Mouse (Mus musculus): ENCODE data around the gene Espnl. TPM values are rescaled to one million over a fixed set of nuclear protein-coding genes. Genes with fewer than 3 reads are reported as not detected.

The Espnl gene
- total RNA-seq (2015) (0.05 and 0.17 TPM in 2 replicates), total RNA-seq (2017) (0.03 and 0.17 TPM in 2 replicates)

DNA sequence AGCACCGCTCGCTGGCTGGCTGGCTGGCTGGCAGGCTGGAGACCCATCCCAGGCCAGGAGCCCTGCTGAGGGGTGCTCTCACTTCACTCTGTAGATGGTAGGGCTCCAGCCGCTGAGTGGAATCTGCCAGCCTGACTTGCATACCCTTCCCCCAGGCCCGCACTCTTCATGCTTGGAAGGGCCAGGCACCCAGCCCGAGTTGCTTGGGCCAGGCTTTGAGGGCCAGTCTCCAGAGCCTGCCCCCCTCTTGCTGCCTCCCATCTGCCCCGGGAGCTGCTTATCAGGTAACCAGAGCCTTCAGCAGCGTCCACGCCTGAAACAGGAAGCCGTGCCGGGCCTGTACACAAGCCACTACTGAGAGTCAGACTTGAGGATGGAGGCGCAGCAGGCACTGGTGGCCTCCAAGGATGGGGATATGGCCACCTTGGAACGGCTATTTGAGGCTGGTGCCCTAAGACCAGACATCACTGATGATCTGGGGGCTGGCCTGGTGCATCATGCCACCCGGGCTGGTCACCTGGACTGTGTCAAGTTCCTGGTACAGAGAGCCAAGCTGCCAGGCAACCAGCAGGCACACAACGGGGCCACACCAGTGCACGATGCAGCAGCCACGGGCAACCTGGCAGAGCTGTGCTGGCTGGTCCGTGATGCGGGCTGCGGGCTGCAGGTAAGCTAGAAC lies at the start of gene Espnl:
Espnl (plus strand) TSS at position 316 of the 679 bp plus-strand sequence.
- ATAC-seq (replicated peaks; ENCODE audit: poor library complexity) = peak; percentile 76

- ATAC-seq (replicated peaks; ENCODE audit: poor library complexity) = no peak
Observed at GRCm38 (mm10) chr1:91272260-91272659, 49.6 kb upstream of the Espnl start.

DNA sequence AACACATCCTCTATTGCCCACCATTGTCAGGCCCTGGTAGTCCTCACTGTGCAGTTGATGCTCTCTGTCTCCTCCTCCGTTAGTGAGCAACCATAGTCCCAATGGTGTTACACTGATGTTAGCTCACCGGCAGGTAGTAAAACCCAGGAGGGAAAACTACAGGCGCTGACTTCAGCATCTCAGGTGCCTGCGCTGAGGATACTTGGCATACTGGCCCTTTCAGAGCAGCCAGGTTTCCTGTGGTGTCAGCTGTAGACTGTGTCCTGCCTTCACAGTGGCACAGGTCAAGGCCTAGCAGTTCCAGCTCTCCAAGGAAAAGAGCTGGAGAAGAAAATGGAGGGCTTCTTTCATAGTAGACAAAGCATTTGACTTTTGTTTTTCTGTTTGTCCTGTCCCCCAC lies 45.3 kb upstream of the Espnl start:
- no peak for ATAC-seq (replicated peaks; ENCODE audit: poor library complexity)

- ATAC-seq (replicated peaks; ENCODE audit: poor library complexity) = no peak
Observed at GRCm38 (mm10) chr1:91277480-91277879, 44.4 kb upstream of the Espnl start.

- peak; percentile 34; the same call in 1 of the 2 replicates for ATAC-seq (replicated peaks; ENCODE audit: poor library complexity)
Observed at GRCm38 (mm10) chr1:91278410-91279119, 43.3 kb upstream of the Espnl start.

GRCm38 (mm10) chr1:91279126-91279525 lies 42.7 kb upstream of the Espnl start:
- no peak for ATAC-seq (replicated peaks; ENCODE audit: poor library complexity)

DNA sequence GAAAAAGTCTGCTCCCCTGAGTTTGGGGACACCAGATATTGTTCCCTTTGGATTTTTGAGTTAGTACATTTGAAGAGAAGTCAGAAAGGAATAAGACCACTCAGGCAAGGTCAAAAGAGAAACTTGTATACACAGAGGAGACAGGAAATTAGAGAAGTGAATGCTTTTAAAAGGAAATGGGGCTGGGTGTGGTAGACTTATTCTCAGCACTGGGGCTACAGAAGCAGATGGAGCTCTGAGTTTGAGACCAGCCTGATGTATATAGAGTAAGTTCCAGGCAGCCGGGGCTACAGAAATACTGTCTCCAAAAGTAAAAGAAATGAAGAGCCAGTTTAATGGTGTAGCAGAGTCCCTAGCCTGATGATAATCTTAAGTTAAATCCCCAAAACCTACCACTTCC lies 39.3 kb upstream of the Espnl start:
- ATAC-seq (replicated peaks; ENCODE audit: poor library complexity) = no peak

- no peak for ATAC-seq (replicated peaks; ENCODE audit: poor library complexity)
Observed at GRCm38 (mm10) chr1:91289375-91289774, 32.5 kb upstream of the Espnl start.

DNA sequence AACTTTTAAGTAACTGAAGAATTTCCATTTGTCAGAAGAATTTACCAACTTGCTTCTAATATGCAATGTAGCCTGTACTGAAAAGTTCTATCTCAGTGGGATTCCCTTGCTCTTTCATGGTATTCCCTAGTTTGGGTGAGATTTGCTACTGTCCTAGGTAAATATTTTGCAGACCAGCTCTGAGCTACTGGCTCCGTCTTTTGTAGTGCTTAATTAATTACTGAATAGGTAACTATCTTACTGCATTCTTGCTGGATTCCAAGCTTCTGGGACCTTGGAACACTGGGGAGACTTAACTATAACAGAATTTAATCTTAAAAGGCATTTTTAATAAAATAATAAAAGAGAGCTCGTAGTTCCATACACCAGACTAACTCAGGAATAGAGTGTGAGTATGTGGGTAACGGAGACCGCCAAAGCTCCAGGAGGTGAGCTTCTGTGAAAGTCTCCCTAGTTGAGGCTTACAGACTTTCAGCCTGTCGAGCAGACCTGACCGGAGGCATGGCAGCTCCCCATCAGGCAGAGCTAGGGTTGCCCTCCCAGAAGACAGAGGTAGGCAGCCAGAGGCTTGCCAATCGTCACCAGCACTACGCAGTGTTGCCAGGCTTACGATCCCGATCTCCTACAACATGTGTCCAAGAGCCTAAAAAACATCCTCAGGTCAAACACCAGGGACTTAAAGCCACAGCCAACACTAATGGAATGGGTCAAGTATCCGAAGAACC lies 29.6 kb upstream of the Espnl start:
- no peak for ATAC-seq (replicated peaks; ENCODE audit: poor library complexity)

GRCm38 (mm10) chr1:91295544-91295943 lies 26.3 kb upstream of the Espnl start:
- ATAC-seq (replicated peaks; ENCODE audit: poor library complexity) = no peak

- peak; percentile 94 for ATAC-seq (replicated peaks; ENCODE audit: poor library complexity)
Observed at GRCm38 (mm10) chr1:91297799-91298744, 23.8 kb upstream of the Espnl start, which contains the start of gene Scly. Gene Scly (plus strand): TSS chr1:91298338.

DNA sequence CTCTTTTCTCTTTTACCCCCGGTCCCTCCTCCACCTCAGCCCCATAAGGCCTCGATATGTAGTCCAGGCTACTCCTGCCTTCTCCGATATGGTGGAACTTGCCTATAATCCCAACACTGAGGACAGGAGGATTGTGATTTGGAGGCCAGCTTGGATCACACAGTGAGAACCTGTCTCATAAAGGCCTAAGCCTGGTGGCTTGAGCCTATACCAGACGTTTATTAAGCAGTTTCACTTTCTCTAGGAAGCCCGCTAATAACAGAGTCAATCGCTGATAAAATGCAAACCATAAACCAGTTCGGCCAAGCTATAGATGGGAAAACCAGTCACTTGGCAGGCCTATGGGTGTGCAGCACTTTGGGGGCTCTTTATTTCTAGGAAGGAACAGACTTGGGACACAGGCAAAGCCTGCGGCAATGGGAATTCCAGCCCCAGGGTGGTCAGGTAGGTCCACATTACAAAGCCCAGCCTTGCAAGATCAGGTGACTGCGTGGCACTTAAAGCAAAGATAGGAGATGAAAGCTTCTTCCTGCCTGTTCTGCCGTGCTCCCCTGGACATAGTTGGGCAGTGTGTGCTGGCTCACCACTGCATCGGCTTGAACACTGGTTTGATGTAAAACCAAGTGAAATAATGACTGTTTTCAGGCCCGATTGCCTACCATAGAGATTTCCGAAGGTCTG lies 22.7 kb upstream of the Espnl start:
- ATAC-seq (replicated peaks; ENCODE audit: poor library complexity) = 0 out of 2 replicates have a peak, but pooled peaks have one; percentile 4

DNA sequence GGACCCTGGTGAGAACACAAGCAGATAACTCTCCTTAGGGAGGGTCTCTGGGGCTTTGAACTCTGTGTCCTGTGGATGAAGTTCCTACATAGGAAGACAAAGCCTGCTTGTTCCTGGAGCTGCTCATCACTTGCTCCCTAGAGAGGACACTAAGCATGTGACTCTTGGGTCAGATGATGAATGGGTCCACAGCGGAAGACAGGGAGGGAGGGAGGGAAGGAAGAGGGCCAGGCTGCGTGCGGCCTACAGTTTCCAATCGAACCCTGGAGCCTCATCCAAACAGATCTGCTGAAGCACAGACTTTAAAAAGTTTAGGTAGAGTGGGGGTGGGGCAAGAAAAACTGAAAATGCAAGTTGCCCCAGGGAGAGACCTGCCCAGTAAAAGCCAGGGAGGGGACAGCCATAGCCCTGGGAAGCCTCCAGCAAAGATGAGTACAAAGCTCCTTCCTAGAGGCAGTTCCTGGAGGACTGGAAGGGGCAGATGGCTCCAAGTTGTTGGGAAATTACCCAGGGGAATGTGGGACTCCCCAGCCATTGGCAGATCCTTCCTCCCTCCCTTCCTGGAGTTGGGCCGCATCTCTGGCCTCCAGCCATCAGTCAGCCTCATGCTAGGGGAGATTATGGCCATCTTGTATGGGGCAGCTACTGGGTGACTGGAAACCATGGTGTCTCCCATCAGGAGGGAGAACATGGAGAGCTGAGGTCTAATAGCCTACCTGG lies 22.0 kb upstream of the Espnl start:
- ATAC-seq (replicated peaks; ENCODE audit: poor library complexity) = no peak

DNA sequence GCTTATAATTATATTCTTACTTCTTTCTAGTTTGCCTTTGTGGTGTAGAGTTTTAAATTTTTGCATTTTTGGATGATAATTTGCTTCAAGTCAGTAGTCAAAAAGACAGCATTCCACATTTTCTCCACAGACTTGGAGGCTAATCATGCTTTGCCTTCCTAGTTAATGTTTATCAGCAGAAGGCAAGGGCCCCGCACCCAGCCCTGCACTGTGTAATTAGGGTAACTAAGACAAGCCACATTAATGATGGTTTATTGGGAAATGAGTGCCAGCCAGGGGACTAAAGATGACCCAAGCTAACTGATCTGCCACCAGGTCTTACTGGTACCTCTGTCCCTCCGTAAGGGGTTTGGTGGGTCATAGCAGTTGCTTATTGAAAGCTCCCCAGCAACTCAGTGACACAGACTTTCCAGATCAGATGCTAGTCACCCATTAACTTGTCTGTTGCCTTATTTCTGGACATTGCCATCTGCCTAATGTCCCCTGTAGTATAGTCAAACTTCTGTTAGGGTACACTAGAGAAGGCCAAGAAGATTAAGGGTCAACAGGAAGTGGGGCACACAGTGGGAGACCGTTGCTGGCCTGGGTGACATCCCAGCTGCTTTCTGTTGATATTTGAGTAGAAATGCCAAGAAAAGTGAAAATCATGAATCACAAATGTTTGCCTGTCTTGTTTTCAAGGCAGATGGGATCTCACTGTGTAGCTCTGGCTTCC lies 20.5 kb upstream of the Espnl start:
- ATAC-seq (replicated peaks; ENCODE audit: poor library complexity) = no peak

DNA sequence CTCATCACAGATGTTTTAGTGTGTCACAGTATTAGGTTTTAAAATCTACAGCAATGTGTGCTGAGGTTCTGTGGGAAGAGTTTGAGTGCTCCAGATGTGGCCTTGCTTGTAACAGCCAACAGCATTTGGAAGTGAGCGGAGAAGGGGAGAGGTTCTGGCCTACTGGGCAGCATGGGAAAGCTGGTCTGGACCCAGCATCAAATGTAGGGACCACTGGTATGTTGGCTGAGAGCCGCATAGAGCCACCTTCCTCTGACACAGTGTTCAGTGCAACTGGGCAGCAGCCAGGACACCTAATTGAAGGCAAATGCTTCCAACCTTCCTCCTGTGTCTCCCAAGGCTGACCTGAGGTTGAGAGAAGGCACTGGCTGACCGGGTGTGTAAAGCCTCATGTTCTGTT lies 19.9 kb upstream of the Espnl start:
- no peak for ATAC-seq (replicated peaks; ENCODE audit: poor library complexity)

DNA sequence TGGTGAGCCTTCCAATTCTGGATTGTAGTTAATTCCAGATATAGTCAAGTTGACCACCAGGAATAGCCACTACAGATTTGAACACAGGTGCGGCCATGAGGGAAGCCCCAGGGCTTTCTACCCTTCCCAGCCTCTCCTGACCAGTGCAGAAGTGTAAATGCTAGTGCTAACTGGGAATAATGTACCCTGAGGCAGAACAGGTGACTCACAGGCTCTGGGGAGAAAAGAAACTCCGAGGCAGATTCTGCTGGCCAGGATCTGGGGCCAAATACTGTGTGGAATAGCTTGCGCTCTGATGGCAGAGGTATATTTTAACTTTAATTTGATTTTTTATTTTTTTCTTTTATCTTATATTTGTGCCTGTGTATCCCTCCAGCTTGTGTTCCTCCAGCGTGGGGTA lies 17.3 kb upstream of the Espnl start:
- no peak for ATAC-seq (replicated peaks; ENCODE audit: poor library complexity)

DNA sequence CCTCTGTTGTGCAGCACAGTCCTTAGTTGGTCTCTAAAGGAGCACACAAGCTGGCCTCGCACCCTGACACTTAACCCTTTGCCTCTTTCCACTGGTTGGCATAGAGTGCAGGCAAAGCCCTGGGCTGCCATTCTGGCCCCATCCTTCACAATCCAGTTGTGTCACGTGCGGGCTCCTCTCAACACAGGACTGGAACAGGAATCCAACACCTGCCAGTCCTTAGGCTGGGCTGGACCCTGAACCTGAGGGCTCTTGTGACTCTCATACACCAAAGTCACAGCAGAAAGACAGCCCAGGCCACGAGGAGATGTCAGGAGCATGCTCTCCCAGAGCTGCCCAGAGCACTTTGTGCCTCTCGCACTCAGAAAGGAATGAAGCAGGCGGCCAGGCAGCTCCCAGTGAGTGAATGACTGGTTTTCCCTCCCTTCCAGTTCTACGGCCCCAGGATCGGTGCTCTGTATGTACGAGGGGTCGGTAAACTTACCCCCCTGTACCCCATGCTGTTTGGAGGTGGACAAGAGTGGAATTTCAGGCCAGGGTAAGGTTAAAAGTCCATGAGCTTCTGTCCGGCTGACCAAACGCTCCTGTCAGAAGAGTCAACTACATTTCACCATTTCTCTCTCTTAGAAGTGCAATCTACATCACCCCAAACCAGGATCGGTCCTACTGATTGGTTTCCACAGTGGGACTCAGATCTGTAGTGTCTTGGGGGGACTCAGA lies 12.3 kb upstream of the Espnl start:
- ATAC-seq (replicated peaks; ENCODE audit: poor library complexity) = no peak

DNA sequence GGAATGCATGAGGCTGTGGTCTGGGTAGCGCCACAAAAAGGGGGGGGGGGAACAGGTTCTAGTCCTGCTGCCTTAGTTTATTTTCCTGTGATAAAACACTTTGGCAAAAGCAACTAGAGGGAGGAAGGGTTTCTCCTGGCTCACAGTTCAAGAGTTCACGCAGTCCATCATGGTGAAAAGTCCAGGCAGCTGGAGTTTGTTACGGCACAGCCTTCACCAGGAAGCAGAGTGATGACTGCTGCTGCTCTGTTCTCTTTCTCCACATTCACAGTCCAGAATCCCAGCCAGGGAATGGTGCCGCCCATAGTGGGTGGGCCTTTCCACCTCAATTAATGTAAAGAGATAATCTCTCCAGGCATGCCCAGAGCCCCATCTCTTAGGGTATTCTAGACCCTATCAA lies 9.6 kb upstream of the Espnl start:
- ATAC-seq (replicated peaks; ENCODE audit: poor library complexity) = no peak

All from megakaryocyte progenitor cell, adult 5-6 weeks (primary cell).